Mouse (Mus musculus): ENCODE results near the gene Tmem253. TPM values are rescaled to one million over a fixed set of nuclear protein-coding genes. Genes with fewer than 3 reads are reported as not detected.

The Tmem253 gene
- total and polyA plus RNA-seq, 3 experiments: 0.27 to 2.5 (median 0.29) TPM

- no peak for ATAC-seq (ENCODE audit: extremely low read depth, insufficient number of reproducible peaks, low FRiP score, poor library complexity, severe bottlenecking)
- H3K36me3 ChIP-seq (replicated peaks): peaks cover 38% of the 10 kb centered on the region
- H3K4me1 ChIP-seq (ENCODE audit: insufficient read depth, low read depth, low read length): peaks cover 49% of the 10 kb centered on the region
These were observed 25.9 kb upstream of the Tmem253 start for GRCm38 (mm10) chr14:51989461-51989970.

GRCm38 (mm10) chr14:51994453-51994852 lies 21.0 kb upstream of the Tmem253 start:
- Histone ChIP-seq H3K27me3 (ENCODE audit: insufficient read depth, low read length) (no peaks in the 10 kb centered on the region), H3K36me3 (replicated peaks) (peaks cover 62% of the 10 kb centered on the region), H3K4me3 (ENCODE audit: low read depth, low read length) (no peak overlapping the region), H3K9me3 (replicated peaks) (no peaks in the 10 kb centered on the region), H3K4me1 (ENCODE audit: insufficient read depth, low read depth, low read length) (peaks cover 12% of the 10 kb centered on the region)
- no peak for ATAC-seq (ENCODE audit: extremely low read depth, insufficient number of reproducible peaks, low FRiP score, poor library complexity, severe bottlenecking)
- TF ChIP-seq POLR2AphosphoS5 (IDR thresholded peaks at IDR 0.05; ENCODE audit: insufficient replicate concordance, low read depth, low read length) (no peak), GATA1 (IDR thresholded peaks at IDR 0.05; ENCODE audit: borderline replicate concordance, low read length) (no peak), GATA2 (IDR thresholded peaks at IDR 0.05; ENCODE audit: borderline replicate concordance, low read depth, low read length) (no peak), CTCF (IDR thresholded peaks at IDR 0.05; ENCODE audit: low read depth, low read length) (no peak), TAL1 (conservative IDR thresholded peaks at IDR 0.05; ENCODE audit: low read depth, low read length) (no peak)
- DNase-seq (ENCODE audit: low spot score): no peak

More at GRCm38 (mm10) chr14:51989461-51989970, 25.9 kb upstream of the Tmem253 start:
- Histone ChIP-seq H3K9me3 (replicated peaks) (no peaks in the 10 kb centered on the region), H3K27me3 (ENCODE audit: insufficient read depth, low read length) (no peaks in the 10 kb centered on the region), H3K4me3 (ENCODE audit: low read depth, low read length) (no peak overlapping the region; the same call in 1 of the 2 replicates)
- TF ChIP-seq GATA2 (IDR thresholded peaks at IDR 0.05; ENCODE audit: borderline replicate concordance, low read depth, low read length): no peak
- DNase-seq (ENCODE audit: low spot score): no peak

DNA sequence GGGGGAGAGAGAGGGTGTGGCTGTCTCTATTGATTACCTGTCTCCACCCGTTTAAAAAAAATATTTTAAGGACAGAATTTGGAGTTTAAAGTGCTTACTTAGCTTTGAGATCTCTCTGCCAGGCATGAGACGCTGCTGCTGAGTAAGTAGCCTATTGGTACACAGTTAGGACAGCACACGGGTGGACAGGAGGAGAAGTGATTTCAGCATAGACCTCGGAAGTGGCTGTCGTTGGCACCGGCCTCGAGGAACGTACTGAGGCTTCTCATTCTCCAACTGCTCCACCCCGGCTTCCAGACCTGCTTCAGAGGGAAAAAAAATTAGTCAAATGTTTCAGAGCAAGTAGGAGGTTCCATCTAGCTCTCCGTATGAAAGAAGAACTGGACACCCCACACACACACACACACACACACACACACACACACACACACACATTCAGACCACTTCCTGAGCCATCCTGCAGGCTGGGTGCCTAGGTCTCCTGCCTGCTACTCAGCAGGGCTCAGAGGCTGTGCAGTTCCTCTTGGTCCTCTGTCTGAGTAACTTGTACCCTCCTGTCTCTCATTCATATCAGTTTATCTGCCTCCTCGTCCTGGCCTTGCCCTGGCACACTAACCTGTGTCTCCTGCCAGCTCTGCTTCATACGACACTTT lies 20.1 kb upstream of the Tmem253 start:
- Histone ChIP-seq H3K27me3 (ENCODE audit: insufficient read depth, low read length) (no peaks in the 10 kb centered on the region), H3K36me3 (replicated peaks) (peaks cover 61% of the 10 kb centered on the region), H3K9me3 (replicated peaks) (no peaks in the 10 kb centered on the region), H3K4me3 (ENCODE audit: low read depth, low read length) (no peak overlapping the region), H3K4me1 (ENCODE audit: insufficient read depth, low read depth, low read length) (peaks cover 7% of the 10 kb centered on the region; the same call in 1 of the 2 replicates)
- no peak for DNase-seq (ENCODE audit: low spot score)
- no peak for ATAC-seq (ENCODE audit: extremely low read depth, insufficient number of reproducible peaks, low FRiP score, poor library complexity, severe bottlenecking)
- TF ChIP-seq TAL1 (conservative IDR thresholded peaks at IDR 0.05; ENCODE audit: low read depth, low read length): no peak
- no peak for TF ChIP-seq CTCF (IDR thresholded peaks at IDR 0.05; ENCODE audit: low read depth, low read length)
- TF ChIP-seq GATA2 (IDR thresholded peaks at IDR 0.05; ENCODE audit: borderline replicate concordance, low read depth, low read length): no peak
- no peak for TF ChIP-seq POLR2AphosphoS5 (IDR thresholded peaks at IDR 0.05; ENCODE audit: insufficient replicate concordance, low read depth, low read length)
- no peak for TF ChIP-seq GATA1 (IDR thresholded peaks at IDR 0.05; ENCODE audit: borderline replicate concordance, low read length)

DNA sequence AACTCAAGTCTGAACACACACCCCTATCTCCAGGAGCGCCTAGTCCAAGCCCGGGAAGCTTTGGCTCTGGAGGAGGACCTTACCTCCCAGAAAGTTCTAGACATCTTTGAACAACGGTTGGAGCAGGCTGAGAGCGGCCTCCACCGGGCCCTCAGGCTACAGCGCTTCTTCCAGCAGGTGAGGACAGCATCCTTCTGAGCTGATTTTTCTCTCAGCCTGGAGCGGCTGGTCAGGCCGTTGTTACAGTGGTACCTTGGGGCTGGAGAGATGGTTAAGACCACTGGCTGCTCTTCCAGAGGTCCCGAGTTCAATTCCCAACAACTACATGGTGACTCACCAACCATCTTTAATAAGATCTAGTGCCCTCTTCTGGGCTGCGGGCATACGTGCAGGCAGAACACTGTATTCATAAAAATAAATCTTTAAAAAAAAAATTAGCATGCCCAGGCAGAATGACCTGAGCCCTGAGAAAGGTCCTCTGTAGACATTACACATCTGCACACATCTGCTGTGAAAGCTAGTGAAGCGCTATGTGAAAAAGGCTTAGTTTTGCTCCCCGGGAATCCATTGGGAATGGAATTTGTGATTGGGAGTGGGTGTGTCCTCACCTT lies 19.1 kb upstream of the Tmem253 start:
- H3K4me1 ChIP-seq (ENCODE audit: insufficient read depth, low read depth, low read length): peaks cover 7% of the 10 kb centered on the region; the same call in 1 of the 2 replicates
- TF ChIP-seq TAL1 (conservative IDR thresholded peaks at IDR 0.05; ENCODE audit: low read depth, low read length) (no peak), GATA1 (IDR thresholded peaks at IDR 0.05; ENCODE audit: borderline replicate concordance, low read length) (no peak), GATA2 (IDR thresholded peaks at IDR 0.05; ENCODE audit: borderline replicate concordance, low read depth, low read length) (no peak), CTCF (IDR thresholded peaks at IDR 0.05; ENCODE audit: low read depth, low read length) (no peak), POLR2AphosphoS5 (IDR thresholded peaks at IDR 0.05; ENCODE audit: insufficient replicate concordance, low read depth, low read length) (no peak)
- no peaks in the 10 kb centered on the region for H3K9me3 ChIP-seq (replicated peaks)
- no peaks in the 10 kb centered on the region for H3K27me3 ChIP-seq (ENCODE audit: insufficient read depth, low read length)
- DNase-seq (ENCODE audit: low spot score): no peak
- no peak overlapping the region for H3K4me3 ChIP-seq (ENCODE audit: low read depth, low read length)
- H3K36me3 ChIP-seq (replicated peaks): peaks cover 59% of the 10 kb centered on the region
- ATAC-seq (ENCODE audit: extremely low read depth, insufficient number of reproducible peaks, low FRiP score, poor library complexity, severe bottlenecking): no peak

DNA sequence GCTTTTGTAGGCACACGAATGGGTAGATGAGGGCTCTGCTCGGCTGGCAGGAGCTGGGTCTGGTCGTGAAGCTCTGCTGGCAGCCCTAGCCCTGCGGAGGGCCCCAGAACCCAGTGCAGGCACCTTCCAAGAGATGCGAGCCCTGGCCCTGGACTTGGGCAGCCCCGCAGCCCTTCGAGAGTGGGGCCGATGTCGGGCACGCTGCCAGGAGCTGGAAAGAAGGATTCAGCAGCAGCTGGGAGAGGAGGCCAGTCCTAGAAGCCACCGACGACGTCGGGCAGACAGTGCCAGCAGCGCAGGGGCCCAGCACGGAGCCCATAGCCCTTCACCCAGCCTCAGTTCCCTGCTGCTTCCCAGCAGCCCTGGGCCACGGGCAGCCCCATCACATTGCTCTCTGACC lies 18.6 kb upstream of the Tmem253 start:
- H3K27me3 ChIP-seq (ENCODE audit: insufficient read depth, low read length): no peaks in the 10 kb centered on the region
- no peaks in the 10 kb centered on the region for H3K9me3 ChIP-seq (replicated peaks)
- peaks cover 55% of the 10 kb centered on the region for H3K36me3 ChIP-seq (replicated peaks)
- ATAC-seq (ENCODE audit: extremely low read depth, insufficient number of reproducible peaks, low FRiP score, poor library complexity, severe bottlenecking) (no peak), DNase-seq (ENCODE audit: low spot score) (no peak)
- H3K4me3 ChIP-seq (ENCODE audit: low read depth, low read length): no peak overlapping the region
- H3K4me1 ChIP-seq (ENCODE audit: insufficient read depth, low read depth, low read length): peaks cover 7% of the 10 kb centered on the region; the same call in 1 of the 2 replicates
- no peak for TF ChIP-seq TAL1 (conservative IDR thresholded peaks at IDR 0.05; ENCODE audit: low read depth, low read length)
- TF ChIP-seq CTCF (IDR thresholded peaks at IDR 0.05; ENCODE audit: low read depth, low read length): no peak
- no peak for TF ChIP-seq GATA1 (IDR thresholded peaks at IDR 0.05; ENCODE audit: borderline replicate concordance, low read length)
- TF ChIP-seq GATA2 (IDR thresholded peaks at IDR 0.05; ENCODE audit: borderline replicate concordance, low read depth, low read length): no peak
- TF ChIP-seq POLR2AphosphoS5 (IDR thresholded peaks at IDR 0.05; ENCODE audit: insufficient replicate concordance, low read depth, low read length): no peak

DNA sequence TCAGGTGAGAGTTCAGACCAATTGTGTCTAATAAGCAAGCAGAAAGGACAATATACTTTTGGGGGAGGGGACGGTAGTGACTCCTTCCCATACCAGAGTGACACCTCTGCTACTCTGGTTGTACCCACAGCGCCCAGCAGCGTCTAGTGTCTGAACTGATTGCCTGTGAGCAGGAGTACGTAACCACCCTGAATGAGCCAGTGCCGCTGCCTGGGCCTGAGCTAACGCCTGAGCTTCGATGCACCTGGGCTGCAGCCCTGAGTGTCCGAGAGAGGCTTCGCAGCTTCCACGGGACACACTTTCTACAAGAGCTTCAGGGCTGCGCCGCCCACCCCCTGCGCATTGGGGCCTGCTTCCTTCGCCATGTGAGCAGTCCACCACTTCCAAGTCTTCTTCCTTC lies 18.0 kb upstream of the Tmem253 start:
- peaks cover 7% of the 10 kb centered on the region; the same call in 1 of the 2 replicates for H3K4me1 ChIP-seq (ENCODE audit: insufficient read depth, low read depth, low read length)
- H3K9me3 ChIP-seq (replicated peaks): no peaks in the 10 kb centered on the region
- no peaks in the 10 kb centered on the region for H3K27me3 ChIP-seq (ENCODE audit: insufficient read depth, low read length)
- TF ChIP-seq GATA2 (IDR thresholded peaks at IDR 0.05; ENCODE audit: borderline replicate concordance, low read depth, low read length): no peak
- TF ChIP-seq GATA1 (IDR thresholded peaks at IDR 0.05; ENCODE audit: borderline replicate concordance, low read length): no peak
- no peak for TF ChIP-seq TAL1 (conservative IDR thresholded peaks at IDR 0.05; ENCODE audit: low read depth, low read length)
- TF ChIP-seq POLR2AphosphoS5 (IDR thresholded peaks at IDR 0.05; ENCODE audit: insufficient replicate concordance, low read depth, low read length): no peak
- no peak for TF ChIP-seq CTCF (IDR thresholded peaks at IDR 0.05; ENCODE audit: low read depth, low read length)
- ATAC-seq (ENCODE audit: extremely low read depth, insufficient number of reproducible peaks, low FRiP score, poor library complexity, severe bottlenecking): no peak
- H3K4me3 ChIP-seq (ENCODE audit: low read depth, low read length): no peak overlapping the region
- H3K36me3 ChIP-seq (replicated peaks): peaks cover 59% of the 10 kb centered on the region
- DNase-seq (ENCODE audit: low spot score): no peak
